Mouse (Mus musculus): ENCODE measurements around the gene Cebpg. TPM values are rescaled to one million over a fixed set of nuclear protein-coding genes. Genes with fewer than 3 reads are reported as not detected.

Cebpg gene
- total RNA-seq (2023) = 10 to 100 TPM; 39.5 to 41.2 TPM

DNA sequence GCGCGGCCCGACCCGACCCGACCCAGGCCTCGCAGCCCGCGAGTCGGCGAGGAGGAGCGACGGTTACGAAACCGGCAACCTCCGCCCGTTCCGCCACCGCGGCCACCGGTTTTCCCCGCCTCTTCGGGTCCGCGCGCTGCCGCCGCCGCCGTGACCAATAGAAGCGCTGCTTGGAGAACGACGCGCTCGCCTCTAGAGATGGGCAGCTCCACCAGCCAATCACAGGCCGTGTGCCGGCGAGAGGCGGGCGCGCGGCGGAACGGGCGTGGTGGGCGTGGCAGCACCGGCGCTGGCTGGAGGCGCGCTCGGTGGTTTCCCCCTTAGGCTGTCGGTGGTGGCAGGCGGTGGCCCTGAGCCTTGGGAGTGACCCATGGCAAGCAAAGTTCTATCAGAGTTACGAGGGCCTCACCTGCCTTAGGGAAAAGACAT lies at the start of gene Cebpg:
Gene Cebpg, minus strand, starts transcription at position 138 of the 429 bp plus-strand sequence.

Other genes with a start within 250 kb of the Cebpg start
- gene Chst8, start 243.9 kb downstream of the Cebpg start, total RNA-seq (2023) = not detected
- 10 to 100 TPM; 17.1 to 23.9 TPM for gene Pepd, start 144.2 kb downstream of the Cebpg start, total RNA-seq (2023)
- gene Cebpa, start 62.7 kb upstream of the Cebpg start, total RNA-seq (2023) = 10 to 100 TPM; 62.6 to 77.3 TPM
- not detected for gene Slc7a10, start 129.8 kb upstream of the Cebpg start, total RNA-seq (2023)
- not detected for gene Lrp3, start 158.9 kb upstream of the Cebpg start, total RNA-seq (2023)